Mouse (Mus musculus) cerebellum, adult 8-10 months (tissue): ENCODE measurements around the gene Ifi27l2a.

Experiments used
- DNase-seq: peaks from one replicate; pipeline ENCODE4 v3.0.0; 2022

Ifi27l2a gene

DNA sequence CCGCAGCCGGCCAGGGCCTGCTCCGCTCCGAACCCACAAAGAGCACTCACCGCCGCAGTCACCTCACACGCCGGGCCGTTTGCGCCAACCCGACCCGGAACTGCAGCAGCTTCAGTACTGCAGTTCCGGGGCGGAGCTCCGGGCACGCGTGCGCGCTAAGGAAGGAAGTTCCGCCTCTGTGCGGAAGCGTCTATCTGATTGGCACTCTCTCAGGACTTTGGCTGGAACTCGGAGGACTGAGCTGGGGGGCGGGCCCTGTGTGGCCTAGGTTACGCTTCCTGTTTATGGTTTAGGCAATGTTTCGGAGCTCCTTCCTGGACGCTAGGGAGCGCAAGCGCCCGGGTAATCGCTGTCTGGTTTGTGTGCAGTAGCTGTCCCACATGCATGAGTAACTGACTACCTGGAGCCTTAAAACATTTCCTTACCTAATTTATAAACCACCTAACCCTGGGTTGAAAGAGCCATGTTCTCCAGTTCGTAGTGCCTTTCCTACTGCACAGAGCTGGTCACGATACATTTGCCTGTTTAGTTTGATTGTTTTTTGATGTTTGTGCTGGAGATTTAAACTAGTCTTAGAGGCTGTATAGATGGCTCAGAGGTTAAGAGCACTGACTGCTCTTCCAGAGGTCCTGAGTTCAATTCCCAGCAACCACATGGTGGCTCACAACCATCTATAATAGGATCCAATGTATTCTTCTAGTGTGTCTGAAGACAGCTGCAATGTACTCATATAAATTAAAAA is 17.6 kb downstream of the Ifi27l2a start, which contains the start of gene Ddx24:
Ddx24 (minus strand) TSS at position 102 of the 742 bp plus-strand sequence.
- DNase-seq: peak; percentile 97

DNA sequence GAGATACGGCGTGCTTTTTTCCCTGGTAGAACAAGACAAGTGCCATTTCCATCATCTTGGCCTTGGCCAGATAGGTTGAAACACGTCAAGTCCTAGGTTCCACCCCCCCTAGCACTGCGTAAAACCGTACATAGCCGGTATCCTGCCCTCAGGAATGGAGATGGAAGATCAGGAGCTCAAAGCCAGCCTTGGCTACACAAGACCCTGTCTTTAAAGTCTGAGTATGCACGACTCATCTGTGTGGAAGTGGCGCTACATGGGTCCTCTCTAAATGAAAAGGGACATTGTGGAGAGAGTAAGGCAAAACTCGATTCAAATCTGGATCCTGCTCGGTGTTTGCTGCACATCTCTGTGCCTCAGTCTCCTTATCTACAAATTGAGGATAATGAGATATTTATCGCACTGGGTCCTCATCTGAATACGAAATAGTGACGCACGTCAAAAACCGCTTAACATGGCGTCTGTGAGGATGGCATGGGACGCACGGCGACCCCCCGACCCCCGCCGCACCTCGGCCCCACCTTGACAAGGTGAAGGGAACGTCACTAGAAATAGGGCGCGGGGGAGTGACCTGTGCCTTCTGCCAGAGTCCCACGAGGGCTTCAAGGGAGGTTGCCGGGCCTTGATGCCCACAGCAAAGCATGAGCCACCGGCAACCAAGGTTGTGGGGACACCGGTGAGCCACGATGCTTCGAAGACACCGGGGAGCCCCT is 18.3 kb downstream of the Ifi27l2a start:
- DNase-seq: no peak

DNA sequence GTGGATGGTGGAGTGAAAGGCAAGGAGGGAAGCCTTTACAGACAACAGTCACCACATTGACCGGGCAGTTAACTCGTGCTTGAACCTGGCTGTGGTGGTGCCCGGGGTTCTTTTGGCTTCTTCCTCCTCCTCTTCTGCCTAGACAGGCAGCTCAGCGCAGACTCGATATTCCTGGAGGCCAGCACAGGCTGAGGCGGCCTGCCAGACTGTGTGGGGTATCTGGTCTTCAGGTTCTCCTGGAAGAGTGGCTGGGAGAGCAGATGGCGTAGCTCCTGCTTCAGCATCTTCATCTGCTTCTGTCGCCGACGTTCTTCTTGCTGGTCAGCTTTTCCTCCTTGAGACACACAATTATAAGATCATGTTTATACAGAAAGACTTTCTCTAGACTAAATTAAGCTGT is 35.3 kb downstream of the Ifi27l2a start:
- no peak for DNase-seq

GRCm38 (mm10) chr12:103407720-103408119 is 35.8 kb downstream of the Ifi27l2a start, which contains the start of gene 9330161L09Rik:
TSS of gene 9330161L09Rik (minus strand) at chr12:103407820.
- no peak for DNase-seq

DNA sequence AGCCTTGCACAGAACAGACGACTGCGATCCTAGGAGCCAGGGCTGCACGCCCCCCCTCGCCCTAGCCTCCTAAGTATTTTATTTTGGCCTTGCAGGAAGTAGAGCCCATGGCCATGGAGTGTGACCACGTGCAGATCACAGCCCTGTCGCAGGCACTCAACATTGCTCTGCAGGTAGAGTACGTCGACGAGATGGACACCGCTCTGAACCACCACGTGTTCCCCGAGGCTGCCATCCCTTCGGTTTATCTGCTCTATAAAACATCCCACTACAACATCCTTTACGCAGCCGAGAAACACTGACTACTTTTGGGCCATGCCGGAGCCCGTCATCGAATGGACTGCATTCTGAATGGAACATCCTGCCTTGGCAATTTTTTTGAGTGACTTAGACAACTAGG is 39.3 kb downstream of the Ifi27l2a start:
- DNase-seq: no peak

DNA sequence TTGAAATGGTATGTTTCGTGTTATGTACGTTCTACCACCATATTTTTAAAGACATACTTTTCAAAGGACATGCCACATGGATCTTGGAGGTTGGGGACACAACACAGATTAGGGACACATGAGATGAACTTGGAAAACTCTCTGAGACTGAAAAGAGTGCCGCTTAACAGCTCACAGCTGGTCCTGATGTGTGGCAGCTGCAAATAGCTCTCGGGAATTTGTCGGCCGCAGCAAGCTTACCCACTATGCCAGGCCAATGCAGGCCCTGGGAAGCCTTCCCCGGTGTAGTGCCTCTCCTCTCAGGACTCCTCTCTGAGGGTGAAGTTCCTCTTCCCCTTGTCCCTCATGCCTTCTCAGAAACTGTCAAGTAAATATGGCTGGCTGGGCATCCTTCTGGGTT is 46.7 kb downstream of the Ifi27l2a start:
- no peak for DNase-seq

GRCm38 (mm10) chr12:103395486-103396275 is 47.8 kb downstream of the Ifi27l2a start:
- no peak for DNase-seq

- DNase-seq: no peak
Observed at GRCm38 (mm10) chr12:103393528-103393927, 50.0 kb downstream of the Ifi27l2a start.
